9 mouse cellular contexts compared by ENCODE assay signal in genomic region chr5:65956144-65957008, GRCm38 (mm10). TPM values are rescaled to one million over a fixed set of nuclear protein-coding genes. Genes with fewer than 3 reads are reported as not detected.
DNase-seq lines count a peak whose midpoint lies in the region; ATAC-seq and TF ChIP-seq lines count a peak whose summit lies in the region.
"Had no signal": no experiment of that assay in that cellular context is flagged by ENCODE, and none has a peak within 500 bp of the region (broad histone marks: within the 10 kb centered on the region; RNA-seq: fewer than 3 reads in every experiment).

No protein-coding gene starts in this region.

- no peak for TF ChIP-seq EP300 in liver, embryonic 14.5 days (IDR thresholded peaks at IDR 0.05; ENCODE audit: low read depth)

- 58% methylated on average over 9 of the region's 9 CpGs for WGBS in liver, embryonic 14.5 days (ENCODE audit: insufficient replicate concordance)
- 76% methylated on average over 9 of the region's 9 CpGs for WGBS in stomach, embryonic 16.5 days

- no peak overlapping the region for H3K27ac ChIP-seq in testis, adult 2 months (ENCODE audit: control insufficient read depth, insufficient read depth, low read depth, low read length)
- no peak overlapping the region for H3K27ac ChIP-seq in liver, embryonic 14.5 days
- no peak overlapping the region for H3K27ac ChIP-seq in stomach, embryonic 16.5 days (ENCODE audit: low read length)

- no peak for DNase-seq in testis, postnatal 10 days (ENCODE audit: low spot score)
- DNase-seq in liver, embryonic 14.5 days (ENCODE audit: low read depth in 3 of 3, low spot score in 3 of 3), result no peak
- no peak for DNase-seq in embryo, embryonic 9.5 days (ENCODE audit: extremely low spot score)
- no peak for DNase-seq in layer of hippocampus, postnatal 36 days

- H3K4me3 ChIP-seq in erythroblast, embryonic 14.5 days (replicated peaks), result peak overlapping the region; percentile 50
- peak overlapping the region; percentile 85 for H3K4me3 ChIP-seq in testis, adult 2 months (ENCODE audit: control insufficient read depth, low read depth, low read length)
- H3K4me3 ChIP-seq in liver, embryonic 14.5 days (ENCODE audit: insufficient read depth in 1 of 2, low read depth in 2 of 2, low read length in 2 of 2), result peak overlapping the region; percentile 17 to 54
- H3K4me3 ChIP-seq in stomach, embryonic 16.5 days (replicated peaks; ENCODE audit: low read length), result peak overlapping the region; percentile 28

- H3K4me1 ChIP-seq in erythroblast, embryonic 14.5 days (ENCODE audit: control insufficient read depth), result peaks cover 11% of the 10 kb centered on the region
- peaks cover 2% of the 10 kb centered on the region for H3K4me1 ChIP-seq in testis, adult 2 months (ENCODE audit: control insufficient read depth, insufficient read depth, low read length)
- peaks cover 0 to 5% of the 10 kb centered on the region in 2 experiments; a peak in 2 of 4 replicates for H3K4me1 ChIP-seq in liver, embryonic 14.5 days (replicated peaks; ENCODE audit: control insufficient read depth in 2 of 2, insufficient read depth in 2 of 2, low read length in 1 of 2)
- no peaks in the 10 kb centered on the region for H3K4me1 ChIP-seq in stomach, embryonic 16.5 days (ENCODE audit: control insufficient read depth, insufficient read depth, low read length)

- H3K9me3 ChIP-seq in erythroblast, embryonic 14.5 days (ENCODE audit: control insufficient read depth, low read length), result no peaks in the 10 kb centered on the region
- no peaks in the 10 kb centered on the region for H3K9me3 ChIP-seq in liver, embryonic 14.5 days (ENCODE audit: control insufficient read depth, low read length)
- no peaks in the 10 kb centered on the region for H3K9me3 ChIP-seq in stomach, embryonic 16.5 days (replicated peaks; ENCODE audit: control insufficient read depth, low read length)

- no peaks in the 10 kb centered on the region for H3K27me3 ChIP-seq in erythroblast, embryonic 14.5 days (ENCODE audit: control insufficient read depth)
- no peaks in the 10 kb centered on the region for H3K27me3 ChIP-seq in testis, adult 2 months (ENCODE audit: control insufficient read depth, insufficient read depth, low read length)
- no peaks in the 10 kb centered on the region for H3K27me3 ChIP-seq in liver, embryonic 14.5 days (ENCODE audit: control insufficient read depth, insufficient read depth, low read length)
- H3K27me3 ChIP-seq in stomach, embryonic 16.5 days (ENCODE audit: control insufficient read depth, insufficient read depth, low read length), result no peaks in the 10 kb centered on the region

- peak overlapping the region; percentile 52 for H3K4me2 ChIP-seq in liver, embryonic 14.5 days (ENCODE audit: low read depth)
- H3K4me2 ChIP-seq in stomach, embryonic 16.5 days (ENCODE audit: low read depth, low read length), result peak overlapping the region; percentile 44

- no peak for ATAC-seq in erythroblast, adult 5-6 weeks (replicated peaks; ENCODE audit: low FRiP score, poor library complexity, severe bottlenecking)
- no peak for ATAC-seq in liver, embryonic 14.5 days (ENCODE audit: insufficient read depth)
- ATAC-seq in stomach, embryonic 16.5 days (ENCODE audit: insufficient read depth, low FRiP score), result no peak

- no peak for TF ChIP-seq POLR2A in testis, adult 2 months (IDR thresholded peaks at IDR 0.05; ENCODE audit: control insufficient read depth, low read depth, low read length)

- TF ChIP-seq CTCF in testis, adult 2 months (IDR thresholded peaks at IDR 0.05; ENCODE audit: control insufficient read depth, insufficient read depth, insufficient replicate concordance, low read depth, low read length), result no peak
- no peak for TF ChIP-seq CTCF in liver, embryonic 14.5 days (IDR thresholded peaks at IDR 0.05; ENCODE audit: low read depth)

- H3K9ac ChIP-seq in liver, embryonic 14.5 days (replicated peaks), result no peak overlapping the region
- no peak overlapping the region for H3K9ac ChIP-seq in stomach, embryonic 16.5 days (ENCODE audit: low read length)

- H3K36me3 ChIP-seq in erythroblast, embryonic 14.5 days (ENCODE audit: control insufficient read depth), result no peaks in the 10 kb centered on the region
- no peaks in the 10 kb centered on the region for H3K36me3 ChIP-seq in testis, adult 2 months (ENCODE audit: control insufficient read depth, insufficient read depth, low read length)
- H3K36me3 ChIP-seq in liver, embryonic 14.5 days (replicated peaks; ENCODE audit: control insufficient read depth, insufficient read depth, low read depth), result no peaks in the 10 kb centered on the region
- no peaks in the 10 kb centered on the region for H3K36me3 ChIP-seq in stomach, embryonic 16.5 days (ENCODE audit: control insufficient read depth, insufficient read depth, low read length)

RNA-seq across cellular contexts. Expression of gene Chrna9, which starts 21.7 kb away (rescaled TPM):
- polyA plus RNA-seq in erythroblast, embryonic 14.5 days (2012), result not detected in 2 replicates
- not detected in 2 replicates for total RNA-seq in erythroblast, adult 5-6 weeks (2015; ENCODE audit: low replicate concordance)
- not detected in 2 replicates for total RNA-seq in erythroblast, adult 5-6 weeks (2017; ENCODE audit: low replicate concordance)
- polyA plus RNA-seq in testis, adult 2 months (2012; rRNA removed), result 5.4 and 5.5 TPM in 2 replicates
- polyA plus RNA-seq in liver, embryonic 14.5 days (2012; rRNA removed), result not detected in 2 replicates
- polyA plus RNA-seq in liver, embryonic 14.5 days (2014; fragmentation: Nextera tagmentation; extraction: Ambion mirVana), result not detected in 2 replicates
- polyA plus RNA-seq in stomach, embryonic 16.5 days (2015; fragmentation: Nextera tagmentation; extraction: Ambion mirVana), result 0.43 TPM in 1 of 2 replicates, not detected in the other
- not detected for total RNA-seq in layer of hippocampus, postnatal 36 days (2021)
- total RNA-seq: left cerebral cortex, adult 8-10 months had no signal

RNA-seq across cellular contexts. Expression of gene 9130230L23Rik, which starts 47.7 kb away (rescaled TPM):
- not detected in 2 replicates for polyA plus RNA-seq in erythroblast, embryonic 14.5 days (2012)
- total RNA-seq in erythroblast, adult 5-6 weeks (2015; ENCODE audit: low replicate concordance), result not detected in 2 replicates
- not detected in 2 replicates for total RNA-seq in erythroblast, adult 5-6 weeks (2017; ENCODE audit: low replicate concordance)
- polyA plus RNA-seq in testis, adult 2 months (2012; rRNA removed), result 0.61 and 2.7 TPM in 2 replicates
- 0.02 and 0.05 TPM in 2 replicates for polyA plus RNA-seq in liver, embryonic 14.5 days (2012; rRNA removed)
- not detected in 2 replicates for polyA plus RNA-seq in liver, embryonic 14.5 days (2014; fragmentation: Nextera tagmentation; extraction: Ambion mirVana)
- 1.9 and 2.6 TPM in 2 replicates for polyA plus RNA-seq in stomach, embryonic 16.5 days (2015; fragmentation: Nextera tagmentation; extraction: Ambion mirVana)
- total RNA-seq in layer of hippocampus, postnatal 36 days (2021), result not detected
- total RNA-seq: left cerebral cortex, adult 8-10 months had no signal

Comparison
In these comparisons a context has a peak if more than half of its experiments do, and no peak if none do; other contexts are left out.
1. H3K4me3 ChIP-seq: peak in every context shown above with its lines; median percentile 85 in testis, adult 2 months; 50 in erythroblast, embryonic 14.5 days; 36 in liver, embryonic 14.5 days; 28 in stomach, embryonic 16.5 days.